Mouse (Mus musculus) adipocyte (in vitro differentiated cells): ENCODE measurements around the gene Alg2.

Experiments used
- DNase-seq: peaks from one replicate; pipeline ENCODE4 v3.0.0-alpha.2; 2016; ENCODE audit warnings: low spot score

Alg2 gene

GRCm38 (mm10) chr4:47449586-47450522 is 24.3 kb downstream of the Alg2 start:
- DNase-seq, result no peak

GRCm38 (mm10) chr4:47449116-47449515 is 25.0 kb downstream of the Alg2 start:
- DNase-seq, result no peak

- no peak for DNase-seq
These were observed 25.6 kb downstream of the Alg2 start for GRCm38 (mm10) chr4:47448526-47448925.

GRCm38 (mm10) chr4:47440951-47441350 is 33.2 kb downstream of the Alg2 start:
- no peak for DNase-seq

GRCm38 (mm10) chr4:47438956-47439355 is 35.2 kb downstream of the Alg2 start:
- no peak for DNase-seq

- peak; percentile 89 for DNase-seq
These were observed 36.5 kb downstream of the Alg2 start for GRCm38 (mm10) chr4:47437365-47438340.

- DNase-seq, result no peak
These were observed 38.4 kb downstream of the Alg2 start for GRCm38 (mm10) chr4:47435566-47436360.

- no peak for DNase-seq
These were observed 39.0 kb downstream of the Alg2 start for GRCm38 (mm10) chr4:47435131-47435530.

- no peak for DNase-seq
These were observed 41.4 kb downstream of the Alg2 start for GRCm38 (mm10) chr4:47432766-47433165.

- no peak for DNase-seq
These were observed 43.1 kb downstream of the Alg2 start for GRCm38 (mm10) chr4:47431081-47431480.

GRCm38 (mm10) chr4:47430557-47430956 is 43.6 kb downstream of the Alg2 start:
- no peak for DNase-seq

GRCm38 (mm10) chr4:47427606-47428005 is 46.5 kb downstream of the Alg2 start:
- no peak for DNase-seq

GRCm38 (mm10) chr4:47425247-47425830 is 48.8 kb downstream of the Alg2 start:
- DNase-seq, result no peak

- DNase-seq, result no peak
These were observed 49.8 kb downstream of the Alg2 start for GRCm38 (mm10) chr4:47424376-47424775.

GRCm38 (mm10) chr4:47422946-47423345 is 51.2 kb downstream of the Alg2 start:
- no peak for DNase-seq

- DNase-seq, result no peak
These were observed 51.9 kb downstream of the Alg2 start for GRCm38 (mm10) chr4:47422194-47422593.

- DNase-seq, result no peak
These were observed 53.9 kb downstream of the Alg2 start for GRCm38 (mm10) chr4:47420191-47420590.

- peak; percentile 58 for DNase-seq
These were observed 54.7 kb downstream of the Alg2 start for GRCm38 (mm10) chr4:47419268-47419973.

- DNase-seq, result no peak
These were observed 56.3 kb downstream of the Alg2 start for GRCm38 (mm10) chr4:47417871-47418270.
